In the genomic region with DNA sequence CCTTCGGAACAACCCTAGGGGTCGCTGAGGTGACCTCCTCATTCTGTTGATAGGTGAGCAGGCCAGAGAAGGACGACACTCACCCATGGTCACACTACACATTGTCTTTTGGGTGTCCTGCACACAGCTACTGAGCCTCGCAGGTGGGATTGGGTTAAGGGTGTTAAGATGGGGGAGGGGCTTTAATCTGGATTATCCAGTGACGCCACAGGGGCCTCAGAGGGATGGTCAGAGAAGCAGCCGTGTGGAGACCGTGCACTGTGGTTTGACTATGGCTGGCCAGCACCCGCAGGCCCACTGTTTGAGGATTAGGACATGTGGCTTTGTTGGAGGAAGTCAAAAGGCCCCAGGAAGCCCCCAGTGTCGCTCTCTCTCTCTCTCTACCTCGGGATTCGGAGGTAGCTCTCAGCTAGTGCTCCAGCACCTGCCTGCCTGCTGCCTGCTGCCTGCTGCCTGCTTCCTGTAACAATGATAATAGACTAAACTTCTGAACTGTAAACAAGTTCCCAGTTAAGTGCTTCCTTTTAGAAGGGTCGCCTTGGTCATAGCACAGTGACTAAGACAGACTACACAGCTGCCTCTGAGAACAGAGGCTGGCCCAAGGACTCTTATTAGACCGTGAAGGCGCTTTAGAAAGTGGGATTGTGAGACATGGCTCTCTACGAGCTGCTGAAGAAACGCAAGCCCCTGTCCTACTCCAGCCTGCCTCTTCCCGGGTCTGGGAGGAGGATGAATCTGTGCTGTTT, we compare ENCODE assay signal across 11 mouse cellular contexts. TPM values are rescaled to one million over a fixed set of nuclear protein-coding genes. Genes with fewer than 3 reads are reported as not detected.
DNase-seq lines count a peak whose midpoint lies in the region; ATAC-seq lines count a peak whose summit lies in the region.
"Had no signal": no experiment of that assay in that cellular context is flagged by ENCODE, and none has a peak within 500 bp of the region (broad histone marks: within the 10 kb centered on the region; RNA-seq: fewer than 3 reads in every experiment).

No protein-coding gene starts in this region.

- H3K4me2 ChIP-seq in heart, embryonic 11.5 days = no peak overlapping the region
- no peak overlapping the region for H3K4me2 ChIP-seq in limb, embryonic 12.5 days
- no peak overlapping the region for H3K4me2 ChIP-seq in stomach, embryonic 16.5 days (ENCODE audit: low read depth, low read length)

- ATAC-seq in heart, embryonic 11.5 days (replicated peaks; ENCODE audit: insufficient number of reproducible peaks, low FRiP score, low TSS enrichment) = no peak
- no peak for ATAC-seq in megakaryocyte, adult 5-6 weeks (ENCODE audit: poor library complexity, severe bottlenecking)
- ATAC-seq in limb, embryonic 12.5 days (ENCODE audit: insufficient number of reproducible peaks, insufficient read depth, low FRiP score, low TSS enrichment, low read depth) = no peak
- no peak for ATAC-seq in stomach, embryonic 16.5 days (ENCODE audit: insufficient read depth, low FRiP score)
- ATAC-seq: CD4-positive, CD25-positive, alpha-beta regulatory T cell, adult 4 months had no signal

- H3K4me1 ChIP-seq in heart, embryonic 11.5 days (ENCODE audit: control insufficient read depth, insufficient read depth, low read length) = peaks cover 49% of the 10 kb centered on the region
- peaks cover 97% of the 10 kb centered on the region for H3K4me1 ChIP-seq in megakaryocyte, embryonic 14.5 days
- peaks cover 66% of the 10 kb centered on the region for H3K4me1 ChIP-seq in limb, embryonic 12.5 days (replicated peaks)
- H3K4me1 ChIP-seq in stomach, embryonic 16.5 days (ENCODE audit: control insufficient read depth, insufficient read depth, low read length) = peaks cover 41% of the 10 kb centered on the region

- H3K9me3 ChIP-seq in heart, embryonic 11.5 days (replicated peaks; ENCODE audit: control insufficient read depth, low read length) = no peaks in the 10 kb centered on the region
- H3K9me3 ChIP-seq in megakaryocyte, embryonic 14.5 days = no peaks in the 10 kb centered on the region
- no peaks in the 10 kb centered on the region for H3K9me3 ChIP-seq in limb, embryonic 12.5 days
- H3K9me3 ChIP-seq in stomach, embryonic 16.5 days (replicated peaks; ENCODE audit: control insufficient read depth, low read length) = no peaks in the 10 kb centered on the region

- peak overlapping the region; percentile 37 for H3K27ac ChIP-seq in heart, embryonic 11.5 days (ENCODE audit: low read depth, low read length)
- peak overlapping the region; percentile 26 for H3K27ac ChIP-seq in limb, embryonic 12.5 days
- H3K27ac ChIP-seq in stomach, embryonic 16.5 days (ENCODE audit: low read length) = peak overlapping the region; percentile 12; the same call in 1 of the 2 replicates

- H3K9ac ChIP-seq in heart, embryonic 11.5 days (ENCODE audit: low read depth, low read length) = no peak overlapping the region
- no peak overlapping the region for H3K9ac ChIP-seq in limb, embryonic 12.5 days (replicated peaks)
- H3K9ac ChIP-seq in stomach, embryonic 16.5 days (ENCODE audit: low read length) = no peak overlapping the region

- H3K27me3 ChIP-seq in heart, embryonic 11.5 days (ENCODE audit: control insufficient read depth, insufficient read depth, low read length) = no peaks in the 10 kb centered on the region
- no peaks in the 10 kb centered on the region for H3K27me3 ChIP-seq in megakaryocyte, embryonic 14.5 days (replicated peaks)
- no peaks in the 10 kb centered on the region for H3K27me3 ChIP-seq in limb, embryonic 12.5 days
- no peaks in the 10 kb centered on the region for H3K27me3 ChIP-seq in stomach, embryonic 16.5 days (ENCODE audit: control insufficient read depth, insufficient read depth, low read length)

- 43% methylated on average over 17 of the region's 17 CpGs for WGBS in heart, embryonic 11.5 days (ENCODE audit: insufficient replicate concordance)
- WGBS in limb, embryonic 12.5 days = 53% methylated on average over 17 of the region's 17 CpGs
- 39% methylated on average over 17 of the region's 17 CpGs for WGBS in stomach, embryonic 16.5 days

- no peak for DNase-seq in heart, adult 11 months
- DNase-seq in layer of hippocampus, postnatal 14 days (ENCODE audit: low spot score in 2 of 2) = no peak
- DNase-seq in frontal cortex, postnatal 10 days (ENCODE audit: low spot score in 2 of 2) = no peak
- DNase-seq: cerebellum, postnatal 25 days; gastrocnemius, postnatal 14 days had no signal

- no peaks in the 10 kb centered on the region for H3K36me3 ChIP-seq in heart, embryonic 11.5 days (ENCODE audit: control insufficient read depth, insufficient read depth, low read length)
- H3K36me3 ChIP-seq in megakaryocyte, embryonic 14.5 days (replicated peaks; ENCODE audit: low read length) = peaks cover 98% of the 10 kb centered on the region
- H3K36me3 ChIP-seq in limb, embryonic 12.5 days = peaks cover 14% of the 10 kb centered on the region
- peaks cover 4% of the 10 kb centered on the region; the same call in 1 of the 2 replicates for H3K36me3 ChIP-seq in stomach, embryonic 16.5 days (ENCODE audit: control insufficient read depth, insufficient read depth, low read length)

- H3K4me3 ChIP-seq in heart, embryonic 11.5 days (ENCODE audit: low read depth, low read length) = no peak overlapping the region
- H3K4me3 ChIP-seq in megakaryocyte, embryonic 14.5 days (replicated peaks) = peak overlapping the region; percentile 57
- H3K4me3 ChIP-seq in limb, embryonic 12.5 days (replicated peaks) = no peak overlapping the region
- H3K4me3 ChIP-seq in stomach, embryonic 16.5 days (replicated peaks; ENCODE audit: low read length) = no peak overlapping the region

RNA-seq across cellular contexts. Expression of gene Ldlrap1, which starts 14.1 kb away (rescaled TPM):
- 11.4 and 13.5 TPM in 2 replicates for polyA plus RNA-seq in heart, embryonic 11.5 days (2014; fragmentation: Nextera tagmentation; extraction: Ambion mirVana)
- 11.8 and 17.8 TPM in 2 replicates for polyA plus RNA-seq in megakaryocyte, embryonic 14.5 days (2012; ENCODE audit: insufficient read depth, low replicate concordance)
- 13.8 and 16.0 TPM in 2 replicates for total RNA-seq in megakaryocyte, adult 5-6 weeks (2015)
- 7.6 and 9.6 TPM in 2 replicates for total RNA-seq in megakaryocyte, adult 5-6 weeks (2017)
- 21.7 and 23.3 TPM in 2 replicates for polyA plus RNA-seq in limb, embryonic 12.5 days (2016; fragmentation: Nextera tagmentation; extraction: Ambion mirVana)
- 25.6 and 26.7 TPM in 2 replicates for polyA plus RNA-seq in stomach, embryonic 16.5 days (2015; fragmentation: Nextera tagmentation; extraction: Ambion mirVana)
- total RNA-seq in layer of hippocampus, postnatal 14 days (2021) = 1 to 10 TPM; 4.6 to 4.8 TPM

RNA-seq across cellular contexts. Expression of gene Man1c1, which starts 49.6 kb away (rescaled TPM):
- polyA plus RNA-seq in heart, embryonic 11.5 days (2014; fragmentation: Nextera tagmentation; extraction: Ambion mirVana) = 8.6 and 9.3 TPM in 2 replicates
- polyA plus RNA-seq in megakaryocyte, embryonic 14.5 days (2012; ENCODE audit: insufficient read depth, low replicate concordance) = 4.0 and 5.9 TPM in 2 replicates
- total RNA-seq in megakaryocyte, adult 5-6 weeks (2015) = 28.0 and 33.1 TPM in 2 replicates
- 14.1 and 16.9 TPM in 2 replicates for total RNA-seq in megakaryocyte, adult 5-6 weeks (2017)
- polyA plus RNA-seq in limb, embryonic 12.5 days (2016; fragmentation: Nextera tagmentation; extraction: Ambion mirVana) = 2.9 and 3.4 TPM in 2 replicates
- 1.3 and 1.6 TPM in 2 replicates for polyA plus RNA-seq in stomach, embryonic 16.5 days (2015; fragmentation: Nextera tagmentation; extraction: Ambion mirVana)
- total RNA-seq in layer of hippocampus, postnatal 14 days (2021) = 10 to 100 TPM; 18.9 to 19.8 TPM
